Mouse (Mus musculus): Measurements from ENCODE around the gene Gm10401.

GRCm38 (mm10) chr5:115070457-115070856 is 27.6 kb downstream of the Gm10401 start:
- TF ChIP-seq POLR2A (IDR thresholded peaks at IDR 0.05; ENCODE audit: insufficient read depth, low read depth, low read length) (no peak), CTCF (IDR thresholded peaks at IDR 0.05) (no peak)

Data from heart, adult 2 months (tissue).